Mouse (Mus musculus) testis, adult 2 months (tissue): ENCODE measurements around the gene Klhl5. TPM values are rescaled to one million over a fixed set of nuclear protein-coding genes. Genes with fewer than 3 reads are reported as not detected.
A peak's percentile ranks its signal among the peaks of the same experiment; 100 is the strongest.

Experiments
- H3K27ac ChIP-seq: fragments of 200-500 bp; 2 replicates; pipeline ENCODE4 v1.5.1; 2012; ENCODE audit warnings: low read depth, low read length; ENCODE audit not compliant: control insufficient read depth, insufficient read depth
- H3K27me3 ChIP-seq: fragments of 200-500 bp; 2 replicates; pipeline ENCODE4 v1.6.1; 2012; ENCODE audit warnings: mild to moderate bottlenecking, low read length, moderate library complexity; ENCODE audit not compliant: control insufficient read depth, insufficient read depth
- H3K36me3 ChIP-seq: fragments of 200-500 bp; 2 replicates; pipeline ENCODE4 v1.6.1; 2012; ENCODE audit warnings: mild to moderate bottlenecking, low read length; ENCODE audit not compliant: control insufficient read depth, insufficient read depth
- H3K4me1 ChIP-seq: fragments of 200-500 bp; 2 replicates; pipeline ENCODE4 v1.6.1; 2012; ENCODE audit warnings: low read length; ENCODE audit not compliant: control insufficient read depth, insufficient read depth
- H3K4me3 ChIP-seq: fragments of 200-500 bp; 2 replicates; pipeline ENCODE4 v1.5.1; 2012; ENCODE audit warnings: low read depth, mild to moderate bottlenecking, low read length, moderate library complexity, mixed read lengths; ENCODE audit not compliant: control insufficient read depth
- CTCF ChIP-seq: fragments of 200-500 bp; IDR thresholded peaks from 2 replicates; pipeline ENCODE4 v1.5.1; 2012; ENCODE audit warnings: low read depth, mild to moderate bottlenecking, inconsistent platforms, low read length, moderate library complexity; ENCODE audit not compliant: control insufficient read depth, insufficient read depth, insufficient replicate concordance
- POLR2A ChIP-seq: fragments of 200-500 bp; IDR thresholded peaks from 2 replicates; pipeline ENCODE4 v1.6.1; 2012; ENCODE audit warnings: low read depth, mild to moderate bottlenecking, inconsistent platforms, low read length, moderate library complexity; ENCODE audit not compliant: control insufficient read depth
- polyA plus RNA-seq: library from polyadenylated mRNA; depleted of rRNA; stranded (reverse); fragments of >200 nt; gene quantifications from 2 replicates; pipeline ENCODE4 v1.2.3, GENCODE M21; 2012; rRNA removed

The Klhl5 gene
- polyA plus RNA-seq, result 11.1 and 13.2 TPM in 2 replicates

DNA sequence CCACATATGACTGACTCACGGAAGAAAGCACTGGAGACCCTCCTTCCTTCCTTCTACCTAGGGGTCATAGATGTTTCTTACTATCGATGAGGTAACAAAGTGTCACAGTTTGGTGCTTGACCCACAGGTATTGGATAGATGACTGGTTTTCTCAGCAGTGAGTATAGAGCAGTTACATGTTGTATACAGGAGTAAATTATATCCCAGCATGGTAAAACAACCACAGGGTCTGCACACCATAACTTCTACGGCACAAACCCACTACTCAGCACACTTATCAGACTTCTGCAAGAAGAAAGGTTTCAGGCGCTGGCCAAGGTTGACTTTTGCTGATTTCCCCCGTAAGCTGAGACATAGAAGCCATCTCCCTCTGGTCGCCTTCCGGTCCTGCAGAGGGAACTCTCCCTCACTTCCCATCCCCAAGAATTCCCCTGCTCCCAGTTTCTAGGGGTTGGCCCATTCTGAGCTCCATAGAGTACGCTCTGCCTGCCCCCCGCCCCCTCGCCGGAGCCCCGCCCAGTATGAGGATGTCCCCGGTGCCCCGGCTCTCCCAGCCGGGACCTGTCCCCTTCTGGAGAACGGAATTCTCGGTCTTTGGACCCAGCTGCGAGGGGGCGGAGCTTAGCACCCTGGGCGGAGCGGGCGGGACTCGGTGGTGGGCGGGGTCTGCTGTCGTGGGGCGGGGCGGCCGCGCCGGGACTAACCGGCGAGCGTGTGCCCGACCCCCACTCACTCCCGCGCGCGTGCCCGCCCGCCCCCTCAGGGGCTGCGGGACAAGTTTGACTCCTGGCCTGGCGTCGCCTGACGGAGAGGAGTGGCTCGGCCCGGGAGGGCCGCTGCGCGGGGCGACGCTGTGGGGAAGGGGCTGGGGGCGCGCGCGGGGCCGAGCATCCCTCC is at the start of gene Klhl5:
Gene Klhl5 (plus strand): TSS at position 664 of the 897 bp plus-strand sequence.
- H3K27me3 ChIP-seq, result no peaks in the 10 kb centered on the region
- H3K4me3 ChIP-seq, result peak within 1 kb of the TSS; percentile 91
- peak; percentile 56 for TF ChIP-seq POLR2A
- no peak for TF ChIP-seq CTCF
- no peaks in the 10 kb centered on the region for H3K4me1 ChIP-seq
- H3K27ac ChIP-seq, result no peak within 1 kb of the TSS; the same call in 1 of the 2 replicates
- no peaks in the 10 kb centered on the region for H3K36me3 ChIP-seq

DNA sequence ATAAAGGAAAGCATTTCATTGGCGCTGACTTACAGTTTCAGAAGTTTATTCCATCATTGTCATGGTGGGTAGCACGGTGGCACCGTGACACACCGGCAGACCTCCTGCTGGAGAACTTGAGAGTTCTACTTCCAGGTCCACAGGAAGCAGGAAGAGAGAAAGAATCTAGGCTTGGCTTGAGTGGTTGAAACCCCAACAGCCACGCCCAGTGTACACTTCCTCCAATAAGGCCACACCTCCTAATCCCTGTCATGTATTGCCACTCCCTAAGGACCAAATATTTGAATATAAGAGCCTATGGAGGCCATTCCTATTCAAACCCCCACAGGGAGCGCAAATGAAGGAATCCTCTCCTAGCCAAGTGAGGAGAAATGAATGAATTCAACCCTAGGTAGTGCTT is 49.7 kb upstream of the Klhl5 start:
- TF ChIP-seq POLR2A (no peak; the same call in 1 of the 2 replicates), CTCF (no peak)
- Histone ChIP-seq H3K4me1 (peaks cover 2% of the 10 kb centered on the region; the same call in 1 of the 2 replicates), H3K27me3 (no peaks in the 10 kb centered on the region), H3K27ac (peak overlapping the region; percentile 10; the same call in 1 of the 2 replicates), H3K36me3 (no peaks in the 10 kb centered on the region), H3K4me3 (peak overlapping the region; percentile 57)

GRCm38 (mm10) chr5:65059806-65060205 is 47.5 kb upstream of the Klhl5 start:
- Histone ChIP-seq H3K4me1 (peaks cover 2% of the 10 kb centered on the region; the same call in 1 of the 2 replicates), H3K4me3 (peak overlapping the region; percentile 30; the same call in 1 of the 2 replicates), H3K27ac (no peak overlapping the region), H3K27me3 (no peaks in the 10 kb centered on the region), H3K36me3 (no peaks in the 10 kb centered on the region)
- no peak for TF ChIP-seq POLR2A
- no peak for TF ChIP-seq CTCF

- no peak for TF ChIP-seq CTCF
- TF ChIP-seq POLR2A, result no peak
- no peaks in the 10 kb centered on the region for H3K36me3 ChIP-seq
- no peak overlapping the region for H3K27ac ChIP-seq
- no peak overlapping the region for H3K4me3 ChIP-seq
- H3K4me1 ChIP-seq, result peaks cover 2% of the 10 kb centered on the region; the same call in 1 of the 2 replicates
- no peaks in the 10 kb centered on the region for H3K27me3 ChIP-seq
These were observed 45.1 kb upstream of the Klhl5 start for GRCm38 (mm10) chr5:65062236-65062635.

DNA sequence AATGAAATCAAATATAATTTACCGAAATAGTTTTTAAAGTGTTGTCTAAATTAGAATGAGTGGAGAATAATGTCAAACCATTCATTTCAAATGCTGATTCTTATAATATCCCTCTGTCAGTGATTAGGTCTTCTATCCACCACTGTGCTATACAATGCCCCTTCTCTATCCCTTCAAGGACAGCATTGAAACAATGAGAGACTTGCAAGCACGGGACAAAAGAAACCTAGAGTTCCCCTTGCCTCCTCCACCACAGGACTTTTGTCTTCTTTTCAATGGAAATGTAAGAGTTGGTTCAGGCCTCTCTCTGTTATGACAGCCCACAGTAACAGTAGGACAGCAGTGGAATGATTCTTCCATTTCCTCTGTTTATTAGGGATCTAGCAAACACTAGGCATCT is 44.1 kb upstream of the Klhl5 start:
- Histone ChIP-seq H3K36me3 (no peaks in the 10 kb centered on the region), H3K27ac (no peak overlapping the region), H3K27me3 (no peaks in the 10 kb centered on the region), H3K4me3 (no peak overlapping the region), H3K4me1 (peaks cover 2% of the 10 kb centered on the region; the same call in 1 of the 2 replicates)
- TF ChIP-seq CTCF (no peak), POLR2A (no peak)

DNA sequence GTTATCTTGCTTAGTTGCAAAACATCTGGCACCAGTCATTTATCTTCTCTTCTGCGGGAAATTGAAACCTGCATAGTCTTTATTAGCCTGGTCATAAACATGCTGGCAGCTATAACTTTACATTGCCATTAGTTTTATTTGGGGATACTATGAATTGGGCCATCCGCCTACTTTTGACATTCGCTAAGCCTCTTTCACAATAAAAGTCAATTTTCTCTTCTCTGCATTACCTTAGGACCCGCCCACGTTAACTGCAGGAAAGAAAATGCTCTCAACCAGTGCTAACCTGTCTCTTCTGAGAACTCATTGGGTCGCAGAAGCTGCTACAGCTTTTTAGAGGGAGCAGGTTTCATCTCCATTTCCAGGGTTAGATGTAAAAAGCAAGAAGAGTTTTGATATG is 39.2 kb upstream of the Klhl5 start:
- no peak for TF ChIP-seq CTCF
- TF ChIP-seq POLR2A, result no peak
- no peak overlapping the region for H3K27ac ChIP-seq
- no peaks in the 10 kb centered on the region for H3K36me3 ChIP-seq
- H3K27me3 ChIP-seq, result no peaks in the 10 kb centered on the region
- no peaks in the 10 kb centered on the region; the same call in 1 of the 2 replicates for H3K4me1 ChIP-seq
- no peak overlapping the region for H3K4me3 ChIP-seq

DNA sequence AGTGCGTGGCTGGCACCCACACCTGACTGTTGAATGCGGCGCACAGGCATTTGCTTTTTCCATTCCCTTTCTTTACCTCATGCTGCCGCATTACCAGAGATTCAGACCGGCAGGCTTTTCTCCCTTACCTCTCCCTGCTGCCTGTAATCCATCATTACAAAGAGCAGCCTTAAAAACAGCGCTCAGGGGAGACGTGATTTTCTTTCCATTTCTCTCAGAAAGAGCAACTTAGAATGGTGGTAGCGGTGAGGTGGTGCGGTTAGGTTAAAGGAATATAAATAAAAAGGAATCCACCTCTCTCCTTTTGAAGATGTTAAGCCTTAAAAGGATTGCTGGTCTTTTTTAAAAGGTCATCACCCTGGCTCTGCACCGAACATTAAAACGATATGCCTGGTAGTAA is 37.5 kb upstream of the Klhl5 start:
- no peak overlapping the region for H3K4me3 ChIP-seq
- no peaks in the 10 kb centered on the region for H3K36me3 ChIP-seq
- no peaks in the 10 kb centered on the region for H3K27me3 ChIP-seq
- no peak overlapping the region for H3K27ac ChIP-seq
- TF ChIP-seq CTCF (no peak), POLR2A (no peak)
- H3K4me1 ChIP-seq, result no peaks in the 10 kb centered on the region; the same call in 1 of the 2 replicates
